Mouse (Mus musculus): ENCODE results near the gene Hlcs. TPM values are rescaled to one million over a fixed set of nuclear protein-coding genes. Genes with fewer than 3 reads are reported as not detected.

Hlcs gene
- total RNA-seq, 2 experiments from 2014 or later: 9.8 to 10.8 TPM

- no peak for DNase-seq (ENCODE audit: low spot score)
Measured at GRCm38 (mm10) chr16:94208826-94209225, 104.5 kb downstream of the Hlcs start.

- peak; percentile 24 for DNase-seq (ENCODE audit: low spot score)
Measured at GRCm38 (mm10) chr16:94208152-94208551, 105.2 kb downstream of the Hlcs start.

GRCm38 (mm10) chr16:94205528-94206484 lies 107.6 kb downstream of the Hlcs start:
- no peak for DNase-seq (ENCODE audit: low spot score)

GRCm38 (mm10) chr16:94201387-94201786 lies 112.0 kb downstream of the Hlcs start:
- DNase-seq (ENCODE audit: low spot score): no peak

GRCm38 (mm10) chr16:94195913-94196312 lies 117.5 kb downstream of the Hlcs start:
- no peak for DNase-seq (ENCODE audit: low spot score)

GRCm38 (mm10) chr16:94191379-94192315 lies 121.7 kb downstream of the Hlcs start:
- DNase-seq (ENCODE audit: low spot score): peak; percentile 85

GRCm38 (mm10) chr16:94190256-94190655 lies 123.1 kb downstream of the Hlcs start:
- peak; percentile 62 for DNase-seq (ENCODE audit: low spot score)

GRCm38 (mm10) chr16:94186526-94186925 lies 126.8 kb downstream of the Hlcs start:
- DNase-seq (ENCODE audit: low spot score): no peak

GRCm38 (mm10) chr16:94185430-94185829 lies 127.9 kb downstream of the Hlcs start:
- DNase-seq (ENCODE audit: low spot score): no peak

GRCm38 (mm10) chr16:94180122-94180870 lies 133.1 kb downstream of the Hlcs start:
- no peak for DNase-seq (ENCODE audit: low spot score)

- DNase-seq (ENCODE audit: low spot score): no peak
Measured at GRCm38 (mm10) chr16:94179341-94180121, 133.8 kb downstream of the Hlcs start.

GRCm38 (mm10) chr16:94178441-94179220 lies 134.7 kb downstream of the Hlcs start:
- no peak for DNase-seq (ENCODE audit: low spot score)

- DNase-seq (ENCODE audit: low spot score): no peak
Measured at GRCm38 (mm10) chr16:94176997-94177857, 136.1 kb downstream of the Hlcs start.

GRCm38 (mm10) chr16:94175366-94175986 lies 137.9 kb downstream of the Hlcs start:
- DNase-seq (ENCODE audit: low spot score): no peak

- no peak for DNase-seq (ENCODE audit: low spot score)
Measured at GRCm38 (mm10) chr16:94173361-94173760, 140.0 kb downstream of the Hlcs start.

GRCm38 (mm10) chr16:94170218-94170617 lies 143.2 kb downstream of the Hlcs start:
- no peak for DNase-seq (ENCODE audit: low spot score)

- no peak for DNase-seq (ENCODE audit: low spot score)
Measured at GRCm38 (mm10) chr16:94168655-94169545, 144.5 kb downstream of the Hlcs start.
